Mouse (Mus musculus): ENCODE data around the gene Spocd1. TPM values are rescaled to one million over a fixed set of nuclear protein-coding genes. Genes with fewer than 3 reads are reported as not detected.

The Spocd1 gene
- polyA plus RNA-seq, 1 experiment from 2014 or later = not detected

- Histone ChIP-seq H3K4me3 (ENCODE audit: low read depth, low read length) (no peak overlapping the region), H3K9ac (ENCODE audit: low read length) (no peak overlapping the region), H3K27me3 (ENCODE audit: control insufficient read depth, insufficient read depth, low read length) (no peaks in the 10 kb centered on the region), H3K36me3 (ENCODE audit: control insufficient read depth, insufficient read depth, low read length) (no peaks in the 10 kb centered on the region), H3K9me3 (ENCODE audit: control insufficient read depth, low read length) (no peaks in the 10 kb centered on the region), H3K4me2 (ENCODE audit: low read depth) (no peak overlapping the region), H3K4me1 (ENCODE audit: control insufficient read depth, insufficient read depth, low read length) (no peaks in the 10 kb centered on the region), H3K27ac (ENCODE audit: low read depth, low read length) (no peak overlapping the region)
- ATAC-seq (ENCODE audit: insufficient read depth, low FRiP score, low TSS enrichment) (no peak), DNase-seq (ENCODE audit: low spot score) (no peak)
- 69% methylated on average over 4 of the region's 4 CpGs for WGBS
Observed at GRCm38 (mm10) chr4:129996015-129996414, 67.0 kb downstream of the Spocd1 start.

- Histone ChIP-seq H3K36me3 (ENCODE audit: control insufficient read depth, insufficient read depth, low read length) (no peaks in the 10 kb centered on the region), H3K9me3 (ENCODE audit: control insufficient read depth, low read length) (no peaks in the 10 kb centered on the region), H3K4me3 (ENCODE audit: low read depth, low read length) (no peak overlapping the region), H3K9ac (ENCODE audit: low read length) (no peak overlapping the region), H3K27ac (ENCODE audit: low read depth, low read length) (no peak overlapping the region), H3K4me1 (ENCODE audit: control insufficient read depth, insufficient read depth, low read length) (no peaks in the 10 kb centered on the region), H3K27me3 (ENCODE audit: control insufficient read depth, insufficient read depth, low read length) (no peaks in the 10 kb centered on the region), H3K4me2 (ENCODE audit: low read depth) (no peak overlapping the region)
- DNase-seq (ENCODE audit: low spot score) (no peak), ATAC-seq (ENCODE audit: insufficient read depth, low FRiP score, low TSS enrichment) (no peak)
- WGBS = 57% methylated on average over 11 of the region's 11 CpGs
Observed at GRCm38 (mm10) chr4:129998124-129998523, 69.1 kb downstream of the Spocd1 start.

GRCm38 (mm10) chr4:130001710-130002109 lies 72.7 kb downstream of the Spocd1 start:
- H3K9me3 ChIP-seq (ENCODE audit: control insufficient read depth, low read length) = no peaks in the 10 kb centered on the region
- no peak overlapping the region for H3K4me3 ChIP-seq (ENCODE audit: low read depth, low read length)
- no peaks in the 10 kb centered on the region for H3K4me1 ChIP-seq (ENCODE audit: control insufficient read depth, insufficient read depth, low read length)
- no peak overlapping the region for H3K27ac ChIP-seq (ENCODE audit: low read depth, low read length)
- no peak for DNase-seq (ENCODE audit: low spot score)
- H3K9ac ChIP-seq (ENCODE audit: low read length) = no peak overlapping the region
- no peaks in the 10 kb centered on the region for H3K36me3 ChIP-seq (ENCODE audit: control insufficient read depth, insufficient read depth, low read length)
- 59% methylated on average over 5 of the region's 5 CpGs for WGBS
- ATAC-seq (ENCODE audit: insufficient read depth, low FRiP score, low TSS enrichment) = no peak
- 0 out of 2 replicates have a peak, but pooled peaks cover 5% of the 10 kb centered on the region for H3K27me3 ChIP-seq (ENCODE audit: control insufficient read depth, insufficient read depth, low read length)
- H3K4me2 ChIP-seq (ENCODE audit: low read depth) = no peak overlapping the region

- 84% methylated on average over 10 of the region's 10 CpGs for WGBS
- Histone ChIP-seq H3K4me3 (ENCODE audit: low read depth, low read length) (no peak overlapping the region), H3K27me3 (ENCODE audit: control insufficient read depth, insufficient read depth, low read length) (0 out of 2 replicates have a peak, but pooled peaks cover 5% of the 10 kb centered on the region), H3K36me3 (ENCODE audit: control insufficient read depth, insufficient read depth, low read length) (no peaks in the 10 kb centered on the region), H3K9ac (ENCODE audit: low read length) (no peak overlapping the region), H3K4me1 (ENCODE audit: control insufficient read depth, insufficient read depth, low read length) (no peaks in the 10 kb centered on the region), H3K4me2 (ENCODE audit: low read depth) (no peak overlapping the region), H3K9me3 (ENCODE audit: control insufficient read depth, low read length) (no peaks in the 10 kb centered on the region), H3K27ac (ENCODE audit: low read depth, low read length) (no peak overlapping the region)
- ATAC-seq (ENCODE audit: insufficient read depth, low FRiP score, low TSS enrichment) (no peak), DNase-seq (ENCODE audit: low spot score) (no peak)
Observed at GRCm38 (mm10) chr4:130002157-130002556, 73.1 kb downstream of the Spocd1 start.

- H3K36me3 ChIP-seq (ENCODE audit: control insufficient read depth, insufficient read depth, low read length) = no peaks in the 10 kb centered on the region
- 56% methylated on average over 9 of the region's 9 CpGs for WGBS
- H3K4me3 ChIP-seq (ENCODE audit: low read depth, low read length) = no peak overlapping the region
- H3K9ac ChIP-seq (ENCODE audit: low read length) = no peak overlapping the region
- peaks cover 10% of the 10 kb centered on the region; the same call in 1 of the 2 replicates for H3K27me3 ChIP-seq (ENCODE audit: control insufficient read depth, insufficient read depth, low read length)
- no peak overlapping the region for H3K4me2 ChIP-seq (ENCODE audit: low read depth)
- no peaks in the 10 kb centered on the region for H3K9me3 ChIP-seq (ENCODE audit: control insufficient read depth, low read length)
- H3K27ac ChIP-seq (ENCODE audit: low read depth, low read length) = no peak overlapping the region
- DNase-seq (ENCODE audit: low spot score) (no peak), ATAC-seq (ENCODE audit: insufficient read depth, low FRiP score, low TSS enrichment) (no peak)
- H3K4me1 ChIP-seq (ENCODE audit: control insufficient read depth, insufficient read depth, low read length) = no peaks in the 10 kb centered on the region
Observed at GRCm38 (mm10) chr4:130005593-130005992, 76.5 kb downstream of the Spocd1 start.

- no peak for ATAC-seq (ENCODE audit: insufficient read depth, low FRiP score, low TSS enrichment)
- DNase-seq (ENCODE audit: low spot score) = no peak
- Histone ChIP-seq H3K27ac (ENCODE audit: low read depth, low read length) (no peak overlapping the region), H3K9ac (ENCODE audit: low read length) (peak overlapping the region; percentile 39), H3K9me3 (ENCODE audit: control insufficient read depth, low read length) (no peaks in the 10 kb centered on the region), H3K27me3 (ENCODE audit: control insufficient read depth, insufficient read depth, low read length) (peaks cover 10% of the 10 kb centered on the region; the same call in 1 of the 2 replicates), H3K4me2 (ENCODE audit: low read depth) (peak overlapping the region; percentile 43), H3K36me3 (ENCODE audit: control insufficient read depth, insufficient read depth, low read length) (no peaks in the 10 kb centered on the region), H3K4me1 (ENCODE audit: control insufficient read depth, insufficient read depth, low read length) (no peaks in the 10 kb centered on the region), H3K4me3 (ENCODE audit: low read depth, low read length) (peak overlapping the region; percentile 20)
- WGBS = 13% methylated on average over 25 of the region's 25 CpGs
Observed at GRCm38 (mm10) chr4:130006533-130006932, 77.5 kb downstream of the Spocd1 start.

Other genes starting within 250 kb of the Spocd1 start
- 32.4 and 34.1 TPM in 2 replicates for gene Tmem39b, start 232.4 kb upstream of the Spocd1 start, polyA plus RNA-seq (2014; fragmentation: Nextera tagmentation; extraction: Ambion mirVana)
- gene Khdrbs1, start 186.9 kb upstream of the Spocd1 start, polyA plus RNA-seq (2014; fragmentation: Nextera tagmentation; extraction: Ambion mirVana) = 183 and 195 TPM in 2 replicates
- gene Ptp4a2, start 118.0 kb upstream of the Spocd1 start, polyA plus RNA-seq (2014; fragmentation: Nextera tagmentation; extraction: Ambion mirVana) = 316 and 317 TPM in 2 replicates
- 2.5 and 2.8 TPM in 2 replicates for gene Adgrb2, start 55.6 kb downstream of the Spocd1 start, polyA plus RNA-seq (2014; fragmentation: Nextera tagmentation; extraction: Ambion mirVana)
- 3.7 and 5.2 TPM in 2 replicates for gene Col16a1, start 118.6 kb downstream of the Spocd1 start, polyA plus RNA-seq (2014; fragmentation: Nextera tagmentation; extraction: Ambion mirVana)
- gene Pef1, start 173.3 kb downstream of the Spocd1 start, polyA plus RNA-seq (2014; fragmentation: Nextera tagmentation; extraction: Ambion mirVana) = 73.5 and 75.0 TPM in 2 replicates
- gene Hcrtr1, start 210.1 kb downstream of the Spocd1 start, polyA plus RNA-seq (2014; fragmentation: Nextera tagmentation; extraction: Ambion mirVana) = 0.20 and 0.49 TPM in 2 replicates
- 4.7 and 5.0 TPM in 2 replicates for gene Tinagl1, start 245.9 kb downstream of the Spocd1 start, polyA plus RNA-seq (2014; fragmentation: Nextera tagmentation; extraction: Ambion mirVana)